Comparison of ENCODE assay signal across 12 mouse cellular contexts in genomic region chr12:104186041-104186581, GRCm38 (mm10). TPM values are rescaled to one million over a fixed set of nuclear protein-coding genes. Genes with fewer than 3 reads are reported as not detected.
DNase-seq lines count a peak whose midpoint lies in the region; ATAC-seq lines count a peak whose summit lies in the region.
"Had no signal": no experiment of that assay in that cellular context is flagged by ENCODE, and none has a peak within 500 bp of the region (broad histone marks: within the 10 kb centered on the region; RNA-seq: fewer than 3 reads in every experiment).

No protein-coding gene starts in this region.

- 0 out of 2 replicates have a peak, but pooled peaks have one; percentile 23 for ATAC-seq in heart, embryonic 14.5 days (ENCODE audit: insufficient number of reproducible peaks, insufficient read depth, low FRiP score, low read depth)
- peak; percentile 88 for ATAC-seq in lung, embryonic 16.5 days (ENCODE audit: low read depth)

- no peak overlapping the region for H3K9ac ChIP-seq in heart, embryonic 14.5 days (ENCODE audit: low read length)
- no peak overlapping the region for H3K9ac ChIP-seq in lung, embryonic 16.5 days (ENCODE audit: low read length)
- H3K9ac ChIP-seq: liver, embryonic 15.5 days had no signal

- no peak overlapping the region for H3K4me3 ChIP-seq in heart, embryonic 14.5 days (ENCODE audit: control insufficient read depth in 1 of 2, insufficient read depth in 1 of 2, low read depth in 1 of 2, low read length in 2 of 2)
- no peak overlapping the region for H3K4me3 ChIP-seq in lung, embryonic 16.5 days (ENCODE audit: low read length)
- H3K4me3 ChIP-seq: liver, embryonic 15.5 days had no signal

- no peaks in the 10 kb centered on the region for H3K9me3 ChIP-seq in heart, embryonic 14.5 days (ENCODE audit: control insufficient read depth, low read length)
- H3K9me3 ChIP-seq in lung, embryonic 16.5 days (ENCODE audit: control insufficient read depth, low read length): no peaks in the 10 kb centered on the region
- H3K9me3 ChIP-seq: liver, embryonic 15.5 days had no signal

- H3K4me2 ChIP-seq in heart, embryonic 14.5 days (ENCODE audit: low read length): no peak overlapping the region
- H3K4me2 ChIP-seq in lung, embryonic 16.5 days (ENCODE audit: low read depth, low read length): no peak overlapping the region
- H3K4me2 ChIP-seq: liver, embryonic 15.5 days had no signal

- no peaks in the 10 kb centered on the region for H3K4me1 ChIP-seq in heart, embryonic 14.5 days (ENCODE audit: control insufficient read depth in 2 of 2, insufficient read depth in 2 of 2, low read length in 2 of 2)
- H3K4me1 ChIP-seq in lung, embryonic 16.5 days (replicated peaks; ENCODE audit: control insufficient read depth, insufficient read depth, low read length): no peaks in the 10 kb centered on the region; the same call in 1 of the 2 replicates
- H3K4me1 ChIP-seq: liver, embryonic 15.5 days had no signal

- peaks cover 2% of the 10 kb centered on the region; the same call in 1 of the 2 replicates for H3K27me3 ChIP-seq in heart, embryonic 14.5 days (ENCODE audit: control insufficient read depth, insufficient read depth, low read length)
- no peaks in the 10 kb centered on the region for H3K27me3 ChIP-seq in lung, embryonic 16.5 days (ENCODE audit: control insufficient read depth, insufficient read depth, low read depth, low read length)
- H3K27me3 ChIP-seq: liver, embryonic 15.5 days had no signal

- no peak for DNase-seq in heart, postnatal 4 days
- DNase-seq in 3134 (ENCODE audit: extremely low read depth, insufficient read length, low spot score): peak; percentile 15
- DNase-seq in brain, adult 2 months (ENCODE audit: low read depth, low spot score): peak; percentile 80
- DNase-seq in ovary, postnatal 36 days (ENCODE audit: low spot score): no peak
- DNase-seq in embryo, embryonic 11 days: no peak
- DNase-seq in spleen, postnatal 14 days (ENCODE audit: low spot score in 2 of 2): no peak
- DNase-seq: kidney, postnatal 10 days had no signal

- no peak overlapping the region for H3K27ac ChIP-seq in heart, embryonic 14.5 days (replicated peaks in 1 of 2; ENCODE audit: control insufficient read depth in 1 of 2, insufficient read depth in 1 of 2, low read depth in 2 of 2, low read length in 2 of 2)
- H3K27ac ChIP-seq in lung, embryonic 16.5 days (ENCODE audit: low read length): peak overlapping the region; percentile 25; the same call in 1 of the 2 replicates
- H3K27ac ChIP-seq: liver, embryonic 15.5 days had no signal

- H3K36me3 ChIP-seq in heart, embryonic 14.5 days (ENCODE audit: control insufficient read depth, insufficient read depth, low read length): no peaks in the 10 kb centered on the region
- no peaks in the 10 kb centered on the region for H3K36me3 ChIP-seq in lung, embryonic 16.5 days (ENCODE audit: control insufficient read depth, insufficient read depth, low read length)
- H3K36me3 ChIP-seq: liver, embryonic 15.5 days had no signal

- WGBS in heart, embryonic 14.5 days: 53% methylated on average over 3 of the region's 3 CpGs
- WGBS in lung, embryonic 16.5 days: 57% methylated on average over 3 of the region's 3 CpGs

RNA-seq across cellular contexts. Expression of gene Serpina3f, which starts 28.2 kb away (rescaled TPM):
- not detected in 2 replicates for polyA plus RNA-seq in heart, embryonic 14.5 days (2014; fragmentation: Nextera tagmentation; extraction: Ambion mirVana)
- not detected for total RNA-seq in heart, postnatal 4 days (2021)
- 0.06 and 0.14 TPM in 2 replicates for polyA plus RNA-seq in lung, embryonic 16.5 days (2015; fragmentation: Nextera tagmentation; extraction: Ambion mirVana)

RNA-seq across cellular contexts. Expression of gene Serpina3c, which starts 32.4 kb away (rescaled TPM):
- 0.08 TPM in 1 of 2 replicates, not detected in the other for polyA plus RNA-seq in heart, embryonic 14.5 days (2014; fragmentation: Nextera tagmentation; extraction: Ambion mirVana)
- under 1 TPM in 1 of 2 experiments, not detected in 1; 0.17 TPM for total RNA-seq in heart, postnatal 4 days (2021)
- 0.06 and 0.28 TPM in 2 replicates for polyA plus RNA-seq in lung, embryonic 16.5 days (2015; fragmentation: Nextera tagmentation; extraction: Ambion mirVana)
- polyA plus RNA-seq: embryonic facial prominence, embryonic 11.5 days; liver, embryonic 15.5 days had no signal

RNA-seq across cellular contexts. Expression of gene Serpina3g, which starts 49.9 kb away (rescaled TPM):
- polyA plus RNA-seq in heart, embryonic 14.5 days (2014; fragmentation: Nextera tagmentation; extraction: Ambion mirVana): 2.4 and 3.7 TPM in 2 replicates
- total RNA-seq in heart, postnatal 4 days (2021): 1 to 10 TPM in 1 of 2 experiments, under 1 TPM in 1; 0.83 to 1.7 TPM
- polyA plus RNA-seq in lung, embryonic 16.5 days (2015; fragmentation: Nextera tagmentation; extraction: Ambion mirVana): 2.7 and 4.0 TPM in 2 replicates

RNA-seq across cellular contexts. Expression of gene Serpina3b, which starts 58.3 kb away (rescaled TPM):
- 0.19 TPM in 1 of 2 replicates, not detected in the other for polyA plus RNA-seq in heart, embryonic 14.5 days (2014; fragmentation: Nextera tagmentation; extraction: Ambion mirVana)
- not detected for total RNA-seq in heart, postnatal 4 days (2021)
- polyA plus RNA-seq in lung, embryonic 16.5 days (2015; fragmentation: Nextera tagmentation; extraction: Ambion mirVana): not detected in 2 replicates
- total RNA-seq: heart, adult 18-20 months had no signal
- polyA plus RNA-seq: embryonic facial prominence, embryonic 11.5 days had no signal

Comparison
In these comparisons a context has a peak if more than half of its experiments do, and no peak if none do; other contexts are left out.
1. DNase-seq: peak in 3134 (single experiment) and brain, adult 2 months (single experiment); none in heart, postnatal 4 days (single experiment), ovary, postnatal 36 days (single experiment), embryo, embryonic 11 days (single experiment) and spleen, postnatal 14 days (0 of 2).